Mouse (Mus musculus) naive thymus-derived CD4-positive, alpha-beta T cell, adult 5 months (primary cell): ENCODE data around the gene Gm12830. TPM values are rescaled to one million over a fixed set of nuclear protein-coding genes. Genes with fewer than 3 reads are reported as not detected.

Experiments used
- polyA plus RNA-seq: library from polyadenylated mRNA; unstranded; fragments of 100-300 nt; shearing (Covaris generic); gene quantifications from one replicate; pipeline ENCODE4 v1.2.1, GENCODE M21; 2017

Gene Gm12830
- not detected for polyA plus RNA-seq

GRCm38 (mm10) chr4:114821567-114822192 is at the start of gene Gm12830:
Gm12830 (plus strand) TSS chr4:114821722.

Other genes with a start within 250 kb of the Gm12830 start
- gene Foxd2, start 87.2 kb downstream of the Gm12830 start, polyA plus RNA-seq: 1.9 TPM
- not detected for gene Foxe3, start 104.3 kb downstream of the Gm12830 start, polyA plus RNA-seq
- gene Cmpk1, start 165.5 kb downstream of the Gm12830 start, polyA plus RNA-seq: 92.8 TPM
- 0.47 TPM for gene Stil, start 178.4 kb downstream of the Gm12830 start, polyA plus RNA-seq
- gene Tal1, start 234.7 kb downstream of the Gm12830 start, polyA plus RNA-seq: not detected